Mouse (Mus musculus): ENCODE measurements around the gene Myo3a.
"Not testable (repeated sequence)": the region's sequence is repeated elsewhere in the genome, so short reads cannot be mapped to it uniquely, and the experiment has no call there.

Myo3a gene

DNA sequence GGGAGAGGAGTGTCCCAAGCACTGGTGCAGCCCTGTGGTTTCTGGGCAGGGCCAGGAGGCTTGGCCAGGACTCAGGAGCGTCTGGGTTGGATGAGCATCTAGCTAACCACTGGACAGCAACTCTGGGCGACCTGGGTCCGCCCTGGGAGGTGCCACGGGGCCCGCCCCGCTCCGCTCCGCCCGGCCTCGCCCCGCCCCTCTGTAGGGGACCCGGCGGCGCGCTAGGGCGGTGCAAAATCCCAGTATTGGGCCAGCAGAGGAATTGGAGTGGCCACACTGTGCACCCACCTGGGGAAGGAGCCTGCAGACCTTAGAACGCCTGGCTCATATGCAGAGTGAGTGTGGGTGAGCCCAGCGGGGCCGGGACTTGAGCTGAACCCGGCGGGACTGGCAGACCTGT, at the start of gene Myo3a:
Myo3a (plus strand) TSS at position 196 of the 400 bp plus-strand sequence.
- DNase-seq (ENCODE audit: low spot score) = no peak

DNA sequence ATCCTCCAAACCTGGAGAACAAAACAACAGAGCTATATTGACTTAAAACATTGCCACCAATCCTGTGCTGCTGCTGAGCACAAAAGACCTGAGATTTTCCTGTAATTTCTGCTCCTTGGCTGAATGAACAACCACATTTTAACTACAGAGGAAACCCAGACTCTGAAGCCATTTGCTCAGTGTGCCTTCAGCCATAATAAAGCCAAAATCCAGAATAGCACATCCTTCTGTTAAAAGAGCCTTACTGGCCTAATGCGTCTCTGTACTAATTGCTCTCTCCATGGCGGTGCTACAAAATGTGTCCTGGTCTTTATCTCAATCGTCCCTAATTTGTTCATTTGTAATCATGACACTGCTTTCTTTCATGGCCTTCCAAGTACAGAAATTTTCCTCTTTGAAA, 23.2 kb downstream of the Myo3a start:
- no peak for DNase-seq (ENCODE audit: low spot score)

DNA sequence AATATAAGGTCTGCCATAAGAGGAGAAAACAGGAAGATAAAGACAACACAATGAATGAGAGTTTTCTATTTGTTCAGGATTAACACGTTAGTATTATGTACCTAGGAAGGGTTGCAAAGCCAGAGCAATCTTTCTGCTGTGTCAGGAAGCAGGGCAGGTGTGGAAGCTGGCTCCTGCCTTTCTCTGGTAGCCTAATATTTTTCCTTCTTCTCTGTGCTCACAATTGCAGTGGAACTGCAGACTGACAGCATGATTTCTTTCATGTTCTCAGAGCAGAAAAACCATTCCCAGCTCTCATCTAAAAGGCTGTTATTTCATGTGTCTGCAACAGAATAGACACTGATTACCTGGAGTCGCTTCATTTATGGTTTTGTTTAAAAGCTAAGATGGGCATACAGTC, 23.7 kb downstream of the Myo3a start:
- DNase-seq (ENCODE audit: low spot score) = no peak

DNA sequence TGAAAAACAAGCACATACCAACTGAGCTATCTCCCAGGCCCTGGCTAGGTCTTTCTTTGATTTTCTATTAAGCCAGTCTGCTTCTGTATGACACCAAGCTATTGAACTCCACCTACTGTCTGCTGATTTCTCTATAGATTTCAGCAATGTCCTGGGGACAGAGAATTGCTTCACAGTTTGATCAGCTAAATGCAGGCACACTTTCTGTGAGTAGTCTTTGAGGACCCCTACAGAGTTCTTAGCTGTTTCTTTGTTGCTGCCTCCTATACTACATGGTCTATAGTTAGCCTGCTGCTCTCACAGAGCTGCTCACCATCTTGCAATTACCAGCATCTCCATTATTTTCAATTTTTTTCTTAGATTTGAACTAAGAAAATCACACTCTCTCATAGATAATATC, 28.3 kb downstream of the Myo3a start:
- DNase-seq (ENCODE audit: low spot score) = no peak

DNA sequence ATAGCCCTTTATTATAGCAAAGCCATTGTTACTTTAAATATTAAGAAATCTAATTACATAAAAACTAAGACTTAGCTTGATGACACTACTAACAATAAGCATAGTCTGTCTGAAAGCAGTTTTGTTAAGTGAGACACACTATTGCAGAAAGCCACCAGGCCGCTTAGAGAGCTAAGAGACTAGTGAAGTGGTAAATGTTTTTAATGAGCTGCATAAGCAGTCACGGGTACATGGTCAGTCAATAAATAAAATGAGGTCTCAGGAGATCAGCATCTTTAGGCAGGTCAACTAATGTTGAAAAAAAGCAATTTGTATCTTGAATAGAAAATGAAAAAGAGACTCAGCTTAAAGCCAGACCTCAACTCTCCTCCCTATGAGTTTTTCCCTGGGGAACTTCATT, 44.3 kb downstream of the Myo3a start:
- DNase-seq (ENCODE audit: low spot score) = no peak

DNA sequence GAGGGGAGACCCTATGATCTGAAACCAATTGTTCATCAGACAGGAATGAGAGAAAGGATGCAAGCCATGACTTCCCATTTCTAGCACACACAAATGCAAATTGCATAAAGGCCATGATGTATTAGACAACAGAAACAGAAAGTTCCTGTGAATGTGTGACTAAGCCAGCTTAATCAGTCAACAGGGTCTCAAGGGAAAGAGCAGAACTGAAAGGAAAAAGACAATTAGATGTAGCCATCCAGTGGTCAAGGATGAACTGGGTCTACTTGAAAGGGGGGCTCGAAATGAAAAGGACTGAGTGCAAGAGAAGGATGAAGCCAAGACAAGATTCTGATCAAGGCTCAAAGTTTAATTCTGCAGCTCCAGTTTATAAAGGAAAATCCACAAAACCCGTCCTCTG, 58.1 kb downstream of the Myo3a start:
- DNase-seq (ENCODE audit: low spot score) = no peak

DNA sequence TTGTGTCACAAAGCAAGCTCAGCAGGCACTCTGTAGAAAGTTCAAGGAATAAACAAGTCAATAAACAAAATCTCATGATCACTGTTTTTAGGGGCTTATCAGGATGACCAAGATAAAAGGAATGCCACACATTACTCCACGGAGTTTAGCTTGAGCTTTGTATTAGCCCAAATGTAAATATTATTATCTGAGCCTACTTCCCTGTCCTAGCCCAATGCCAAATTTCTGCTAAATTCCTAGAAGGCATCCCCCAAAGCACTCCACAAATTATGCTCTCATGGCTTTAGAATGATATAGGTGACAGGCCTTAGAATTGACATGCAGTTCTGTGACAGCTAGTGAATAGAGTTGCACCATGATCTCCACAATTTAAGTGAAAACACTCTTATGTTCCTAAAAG, 58.5 kb downstream of the Myo3a start:
- DNase-seq (ENCODE audit: low spot score) = no peak

DNA sequence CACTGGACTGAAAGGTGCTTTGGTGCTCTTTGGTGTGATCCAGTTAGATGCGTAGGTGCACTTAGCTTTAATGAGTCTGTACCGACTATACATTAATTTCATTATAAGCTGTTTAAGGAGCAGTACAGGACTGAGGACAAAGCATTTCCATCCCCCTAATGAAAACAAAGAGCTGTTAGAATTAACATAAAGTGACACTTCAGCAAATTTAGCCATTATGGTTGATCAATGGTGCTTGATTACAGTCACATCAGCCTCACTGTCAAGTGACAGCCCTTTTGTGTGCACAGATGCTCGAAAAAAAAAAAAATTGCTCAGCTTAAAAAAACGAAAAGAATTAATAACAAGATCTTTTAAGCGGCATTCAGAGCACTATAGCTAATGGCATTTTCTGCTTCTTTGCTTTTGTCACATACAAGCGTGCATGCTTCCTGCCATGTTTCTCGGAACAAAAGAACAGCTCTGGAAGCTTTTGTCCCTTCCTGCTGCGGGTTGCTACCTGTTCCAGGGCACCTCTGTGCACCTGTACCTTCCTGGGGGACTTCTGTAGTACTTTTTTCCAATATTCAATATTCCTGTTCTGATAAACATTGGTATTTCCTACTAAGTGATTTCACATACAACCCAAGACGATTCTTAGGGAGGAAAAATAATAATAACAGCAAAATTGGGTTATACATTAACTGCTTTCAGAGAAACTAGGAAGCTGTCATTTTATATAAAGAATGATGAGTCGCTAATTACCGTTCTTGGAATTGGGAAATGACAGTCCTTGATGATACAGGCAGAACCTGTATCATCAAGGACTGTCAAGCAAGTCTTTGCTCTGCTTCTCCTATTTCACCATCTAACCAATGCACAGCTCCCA, 66.5 kb downstream of the Myo3a start:
- DNase-seq (ENCODE audit: low spot score) = no peak

DNA sequence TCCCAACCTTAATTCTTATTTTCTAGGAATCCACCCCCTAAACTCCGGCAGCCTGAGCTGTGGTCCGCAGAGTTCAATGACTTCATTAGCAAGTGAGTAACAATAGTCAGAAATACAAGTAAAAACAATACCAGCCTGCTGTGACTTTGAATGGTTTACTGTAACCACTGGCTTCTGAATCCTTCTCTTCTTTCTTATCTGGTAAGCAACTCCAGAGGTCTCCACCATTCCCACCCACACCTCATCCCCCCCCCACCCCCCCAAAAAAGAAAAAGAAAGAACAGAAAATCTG, 67.1 kb downstream of the Myo3a start:
- DNase-seq (ENCODE audit: low spot score) = no peak

DNA sequence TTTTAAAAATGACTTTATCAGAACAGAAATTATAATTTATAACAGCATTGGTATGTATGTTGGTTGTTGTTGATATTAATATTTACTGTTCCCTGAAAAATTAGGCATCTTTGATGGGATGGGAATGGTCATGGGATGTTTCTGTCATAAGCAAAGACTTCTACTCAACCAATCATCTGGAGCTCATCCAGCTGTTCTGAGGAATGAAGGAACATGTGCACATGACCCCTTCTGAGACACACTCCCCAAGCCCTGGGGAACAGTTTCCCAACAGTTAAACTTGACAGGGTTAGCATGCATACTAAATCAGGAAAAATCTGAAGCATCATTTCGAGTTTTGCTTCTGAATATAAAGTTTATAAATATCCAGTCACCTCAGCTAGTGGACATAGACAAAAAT, 70.6 kb downstream of the Myo3a start:
- no peak for DNase-seq (ENCODE audit: low spot score)

DNA sequence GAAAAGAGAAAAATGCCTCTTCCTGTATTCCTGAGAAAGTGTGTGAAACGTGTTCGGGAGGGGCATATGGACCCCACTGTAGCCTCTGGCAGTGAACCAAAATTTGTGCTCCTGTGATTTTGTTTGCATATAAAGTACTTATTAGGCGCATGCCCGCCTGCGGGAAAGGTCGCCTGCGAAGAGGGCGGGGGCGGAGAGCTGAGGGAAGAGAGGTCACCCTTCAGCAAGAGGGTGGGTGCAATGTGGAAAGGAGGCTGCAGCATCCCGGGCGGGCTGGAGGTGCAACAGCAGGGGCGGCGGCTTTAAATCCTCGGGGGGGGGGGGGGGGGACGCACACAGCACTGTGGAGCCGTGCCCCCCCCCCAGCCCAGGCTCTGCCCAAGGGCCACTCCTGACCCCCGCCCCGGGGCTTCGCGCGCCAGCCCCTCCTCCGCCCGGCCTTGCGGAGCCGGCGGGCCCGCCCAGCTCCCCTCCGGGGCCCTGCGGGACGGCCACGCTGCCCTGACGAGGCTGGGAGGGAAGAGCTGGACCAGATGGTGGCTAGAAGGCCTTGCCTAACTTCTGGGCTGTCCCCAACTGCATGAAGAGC, 111.1 kb downstream of the Myo3a start:
- DNase-seq (ENCODE audit: low spot score) = no peak

DNA sequence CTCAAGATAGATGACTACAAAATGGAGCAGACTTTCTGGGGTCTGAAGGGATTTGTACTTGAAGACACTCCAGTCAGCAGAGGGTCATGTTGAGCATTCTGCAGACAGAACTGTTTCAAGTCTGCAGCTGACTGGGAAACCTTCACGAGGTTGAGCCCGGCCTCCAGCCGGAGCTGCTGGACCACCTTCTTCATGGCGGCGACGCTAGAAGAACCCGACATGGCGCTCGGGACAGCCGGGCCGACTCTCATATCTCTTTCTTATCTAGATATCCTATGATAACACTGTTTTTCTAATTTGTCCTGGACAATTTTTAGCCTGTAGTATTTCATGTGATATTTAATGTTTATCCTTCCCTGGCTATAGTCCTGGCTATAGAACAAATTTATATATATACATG, 183.2 kb downstream of the Myo3a start:
- not testable (repeated sequence) for DNase-seq (ENCODE audit: low spot score)

DNA sequence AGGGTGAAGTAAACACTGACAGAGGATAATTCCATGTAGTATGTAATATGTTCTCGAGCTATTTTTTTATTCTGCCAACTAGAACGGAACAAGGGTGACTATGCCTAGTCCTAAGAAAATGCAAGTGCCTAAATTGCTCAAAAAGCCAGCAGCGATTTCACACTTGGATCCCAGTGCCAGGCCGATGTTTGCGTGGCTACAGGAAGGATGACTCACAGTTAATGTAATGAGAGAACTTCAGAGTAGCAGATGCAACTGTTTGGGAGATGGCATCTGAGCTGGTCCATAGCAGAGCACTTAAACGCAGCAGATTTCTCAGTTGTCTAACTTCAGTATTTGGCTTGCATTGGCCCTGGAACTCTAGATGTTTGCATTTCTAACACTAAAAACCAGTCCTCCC, 321.1 kb downstream of the Myo3a start:
- DNase-seq (ENCODE audit: low spot score) = no peak

DNA sequence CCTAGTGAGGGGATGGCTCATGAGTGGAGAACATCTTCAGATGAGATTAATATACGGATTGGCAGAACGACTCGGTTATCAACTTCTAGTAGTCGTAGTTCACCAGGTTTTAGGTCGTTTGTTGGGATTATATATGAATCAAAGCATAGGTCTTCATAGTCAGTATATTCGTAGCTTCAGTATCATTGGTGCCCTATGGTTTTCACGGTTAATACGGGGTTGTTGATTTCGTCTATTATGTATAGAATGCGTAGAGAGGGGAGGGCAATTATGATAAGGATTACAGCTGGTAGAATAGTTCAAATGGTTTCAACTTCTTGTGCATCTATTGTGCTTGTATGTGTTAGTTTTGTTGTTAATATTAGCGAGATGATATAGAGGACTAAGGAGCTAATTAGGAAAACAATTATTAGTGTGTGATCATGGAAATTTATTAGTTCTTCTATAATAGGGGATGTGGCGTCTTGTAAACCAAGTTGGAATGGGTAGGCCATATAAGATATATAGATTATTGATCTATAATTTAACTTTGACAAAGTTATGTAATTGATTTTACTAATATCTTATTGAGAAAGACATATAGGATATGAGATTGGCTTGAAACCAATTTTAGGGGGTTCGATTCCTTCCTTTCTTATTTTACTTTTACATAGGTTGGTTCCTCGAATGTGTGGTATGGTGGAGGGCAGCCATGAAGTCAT, 360.3 kb downstream of the Myo3a start:
- DNase-seq (ENCODE audit: low spot score) = not testable (repeated sequence)

DNA sequence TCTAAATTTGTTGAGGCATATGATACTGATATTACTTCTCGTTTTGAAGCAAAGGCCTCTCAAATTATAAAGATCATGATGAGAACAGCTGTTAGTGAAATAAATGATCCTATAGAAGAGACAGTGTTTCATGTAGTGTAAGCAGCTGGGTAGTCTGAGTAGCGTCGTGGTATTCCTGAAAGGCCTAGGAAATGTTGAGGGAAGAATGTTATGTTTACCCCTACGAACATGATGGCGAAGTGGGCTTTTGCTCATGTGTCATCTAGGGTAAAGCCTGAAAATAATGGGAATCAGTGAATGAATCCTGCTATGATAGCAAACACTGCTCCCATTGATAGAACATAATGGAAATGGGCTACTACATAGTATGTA, 360.9 kb downstream of the Myo3a start:
- not testable (repeated sequence) for DNase-seq (ENCODE audit: low spot score)

DNA sequence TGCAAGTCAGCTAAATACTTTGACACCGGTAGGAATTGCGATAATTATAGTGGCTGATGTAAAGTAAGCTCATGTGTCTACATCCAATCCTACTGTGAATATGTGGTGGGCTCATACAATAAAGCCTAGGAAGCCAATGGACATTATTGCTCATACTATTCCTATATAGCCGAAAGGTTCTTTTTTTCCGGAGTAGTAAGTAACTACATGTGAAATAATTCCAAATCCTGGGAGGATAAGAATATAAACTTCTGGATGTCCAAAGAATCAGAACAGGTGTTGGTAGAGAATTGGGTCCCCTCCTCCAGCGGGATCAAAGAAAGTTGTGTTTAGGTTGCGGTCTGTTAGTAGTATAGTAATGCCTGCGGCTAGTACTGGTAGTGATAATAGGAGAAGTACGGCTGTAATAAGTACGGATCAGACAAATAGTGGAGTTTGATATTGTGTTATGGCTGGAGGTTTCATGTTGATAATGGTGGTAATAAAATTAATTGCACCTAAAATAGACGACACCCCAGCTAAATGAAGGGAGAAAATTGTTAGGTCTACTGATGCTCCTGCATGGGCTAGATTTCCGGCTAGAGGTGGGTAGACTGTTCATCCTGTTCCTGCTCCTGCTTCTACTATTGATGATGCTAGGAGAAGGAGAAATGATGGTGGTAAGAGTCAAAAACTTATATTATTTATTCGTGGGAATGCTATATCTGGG, 361.5 kb downstream of the Myo3a start:
- not testable (repeated sequence) for DNase-seq (ENCODE audit: low spot score)

DNA sequence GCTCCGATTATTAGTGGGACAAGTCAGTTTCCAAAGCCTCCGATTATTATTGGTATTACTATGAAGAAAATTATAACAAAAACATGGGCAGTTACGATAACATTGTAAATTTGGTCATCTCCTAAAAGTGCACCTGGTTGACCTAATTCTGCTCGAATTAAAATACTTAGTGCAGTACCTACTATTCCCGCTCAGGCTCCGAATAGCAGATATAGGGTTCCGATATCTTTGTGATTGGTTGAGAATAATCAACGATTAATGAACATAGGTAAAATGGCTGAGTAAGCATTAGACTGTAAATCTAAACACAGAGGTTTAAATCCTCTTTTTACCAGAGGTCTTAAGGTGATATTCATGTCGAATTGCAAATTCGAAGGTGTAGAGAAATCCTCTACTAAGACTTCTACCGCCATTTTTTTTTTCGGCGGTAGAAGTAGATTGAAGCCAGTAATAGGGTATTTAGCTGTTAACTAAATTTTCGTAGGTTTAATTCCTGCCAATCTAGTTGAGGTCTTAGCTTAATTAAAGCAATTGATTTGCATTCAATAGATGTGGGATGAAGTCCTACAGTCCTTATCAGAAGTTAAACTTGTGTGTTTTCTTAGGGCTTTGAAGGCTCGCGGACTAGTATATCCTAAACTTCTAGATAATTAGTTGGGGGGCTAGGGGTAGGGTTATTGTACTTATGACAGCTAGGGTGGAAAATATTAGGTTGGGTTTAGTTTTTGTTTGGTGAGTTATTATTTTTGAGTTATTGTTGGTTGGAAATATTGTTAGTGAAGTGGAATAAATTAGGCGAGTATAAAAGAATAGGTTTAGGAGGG, 362.3 kb downstream of the Myo3a start:
- DNase-seq (ENCODE audit: low spot score) = not testable (repeated sequence)

DNA sequence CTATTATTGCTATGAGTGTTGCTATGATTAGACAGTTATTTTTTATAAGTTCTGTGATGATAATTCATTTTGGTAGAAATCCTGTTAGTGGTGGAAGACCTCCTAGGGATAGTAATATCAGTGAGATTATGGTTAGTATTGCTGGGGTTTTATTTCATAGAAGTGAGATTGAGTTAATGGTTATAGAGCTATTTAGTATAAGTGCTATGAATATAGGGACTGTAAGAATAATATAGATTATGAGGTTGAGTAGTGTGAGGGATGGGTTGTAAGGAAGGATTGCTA, 362.8 kb downstream of the Myo3a start:
- no peak for DNase-seq (ENCODE audit: low spot score)

DNA sequence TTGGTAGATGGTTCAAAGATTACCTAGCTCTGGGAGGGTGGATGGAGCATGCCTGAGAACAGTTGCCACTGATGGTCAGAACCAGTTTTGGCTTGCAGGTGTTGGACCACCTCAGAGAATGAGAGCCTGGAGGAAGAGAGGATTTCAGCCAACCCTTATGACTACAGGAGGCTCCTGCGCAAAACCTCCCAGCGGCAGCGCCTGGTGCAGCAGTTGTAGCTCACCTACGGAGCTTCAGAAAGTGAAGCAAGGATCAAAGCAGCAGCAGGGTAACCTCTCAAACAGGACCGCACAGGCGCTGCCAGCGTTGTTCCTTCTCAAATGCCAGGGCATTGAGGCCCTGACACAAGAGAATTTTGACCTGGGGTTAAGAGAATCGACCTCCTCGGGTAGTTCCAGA, 390.6 kb downstream of the Myo3a start:
- DNase-seq (ENCODE audit: low spot score) = no peak

DNA sequence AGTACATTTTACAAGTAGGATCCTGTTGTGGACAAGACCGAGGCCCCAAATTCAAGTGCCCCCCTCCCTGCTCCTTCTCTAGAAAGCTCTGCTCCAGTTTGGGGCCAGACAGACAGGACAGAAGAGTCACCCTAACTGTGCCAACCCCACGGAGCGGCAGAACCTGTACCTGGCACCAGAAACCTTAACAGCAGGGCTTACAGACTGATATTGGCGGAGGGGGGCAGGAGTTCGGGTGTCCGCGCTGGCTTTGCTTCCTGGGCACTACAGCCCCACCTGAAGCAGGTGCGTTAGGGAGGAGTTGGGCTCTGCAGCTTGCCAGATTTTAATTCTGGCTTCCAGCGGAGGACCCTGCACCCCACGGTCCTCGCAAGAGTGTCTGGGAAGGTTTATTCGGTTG, 392.1 kb downstream of the Myo3a start:
- DNase-seq (ENCODE audit: low spot score) = no peak

DNA sequence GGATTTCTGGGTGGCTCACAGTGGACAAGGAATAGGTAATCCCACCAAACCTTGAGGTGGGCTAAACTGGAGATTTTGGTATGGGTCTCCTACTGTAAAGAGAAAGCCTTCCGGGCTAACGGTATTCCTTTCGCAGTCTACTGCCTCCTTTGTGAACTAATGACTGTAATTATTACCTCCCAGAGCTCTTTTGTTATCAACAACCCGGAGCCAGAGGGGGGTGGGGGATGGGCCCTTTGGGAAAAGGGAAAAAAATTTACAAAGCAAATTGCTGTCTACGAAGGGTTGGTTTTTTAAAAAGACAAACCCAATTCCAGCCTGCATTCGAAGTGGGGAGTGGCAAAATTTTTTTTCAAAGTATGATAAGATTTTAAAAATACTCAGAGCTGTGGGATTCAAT, 392.7 kb downstream of the Myo3a start:
- no peak for DNase-seq (ENCODE audit: low spot score)

DNA sequence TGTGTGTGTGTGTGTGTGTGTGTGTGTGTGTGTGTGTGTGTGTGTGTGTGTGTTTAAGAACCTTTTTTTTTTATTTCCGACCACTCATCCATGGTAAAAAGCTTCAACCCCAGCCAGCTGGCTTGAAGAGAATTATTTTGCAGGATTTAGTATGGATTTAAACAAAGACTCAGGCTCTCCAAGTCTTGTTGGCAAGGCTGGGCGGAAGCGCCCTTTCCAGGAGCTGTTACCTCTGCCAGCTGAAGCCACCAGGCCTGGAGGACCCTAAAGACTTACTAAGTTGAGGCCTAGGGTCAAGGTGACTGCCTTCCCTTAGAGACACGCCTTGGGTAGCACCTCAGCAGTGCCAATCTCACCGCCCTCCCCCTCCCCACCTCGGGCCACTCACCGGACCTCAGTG, 393.2 kb downstream of the Myo3a start:
- no peak for DNase-seq (ENCODE audit: low spot score)
